ENCODE assay signal across 15 mouse cellular contexts in the genomic region with DNA sequence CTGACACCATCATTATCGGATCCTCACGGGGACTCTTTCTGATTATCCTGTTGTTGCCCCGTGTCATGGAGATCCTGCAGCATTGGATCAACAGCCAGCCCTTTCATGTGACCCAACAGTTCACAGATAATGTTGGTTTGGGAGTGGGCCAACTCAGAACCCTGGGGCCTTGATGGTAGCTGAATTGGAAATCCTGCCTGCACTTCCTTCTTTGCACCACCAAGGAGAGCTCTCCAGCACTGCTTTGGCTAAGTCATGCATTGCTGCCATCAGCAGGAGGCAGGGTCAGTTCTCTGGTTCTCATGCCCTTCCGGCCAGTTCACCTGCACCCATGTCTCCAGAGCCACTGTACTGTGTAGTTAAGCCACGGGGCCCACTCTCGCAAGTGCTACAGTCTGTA.
DNase-seq lines count a peak whose midpoint lies in the region; ATAC-seq and TF ChIP-seq lines count a peak whose summit lies in the region.
"Had no signal": no experiment of that assay in that cellular context is flagged by ENCODE, and none has a peak within 500 bp of the region (broad histone marks: within the 10 kb centered on the region; RNA-seq: fewer than 3 reads in every experiment).

No protein-coding gene starts in this region.

- no peaks in the 10 kb centered on the region for H3K27me3 ChIP-seq in kidney, adult 2 months (replicated peaks; ENCODE audit: control insufficient read depth, insufficient read depth, low read length)
- H3K27me3 ChIP-seq in kidney, embryonic 14.5 days (ENCODE audit: control insufficient read depth, insufficient read depth, low read length), result no peaks in the 10 kb centered on the region
- H3K27me3 ChIP-seq in E14TG2a.4 (ENCODE audit: insufficient read depth, low read length), result no peaks in the 10 kb centered on the region
- H3K27me3 ChIP-seq: embryonic facial prominence, embryonic 12.5 days; hindbrain, embryonic 13.5 days; limb, embryonic 13.5 days had no signal

- no peaks in the 10 kb centered on the region for H3K4me1 ChIP-seq in kidney, adult 2 months (ENCODE audit: control insufficient read depth, insufficient read depth, low read length)
- no peaks in the 10 kb centered on the region for H3K4me1 ChIP-seq in kidney, embryonic 14.5 days (ENCODE audit: control insufficient read depth, insufficient read depth, low read length)
- H3K4me1 ChIP-seq in E14TG2a.4 (replicated peaks; ENCODE audit: low read depth, low read length), result no peaks in the 10 kb centered on the region
- H3K4me1 ChIP-seq: embryonic facial prominence, embryonic 12.5 days; hindbrain, embryonic 13.5 days; limb, embryonic 13.5 days had no signal

- H3K4me2 ChIP-seq in kidney, embryonic 14.5 days (replicated peaks; ENCODE audit: low read depth, low read length), result no peak overlapping the region
- H3K4me2 ChIP-seq: embryonic facial prominence, embryonic 12.5 days; hindbrain, embryonic 13.5 days; limb, embryonic 13.5 days had no signal

- DNase-seq in cerebellum, adult 18-20 months, result peak; percentile 10 to 16
- peak; percentile 18 for DNase-seq in kidney, adult 2 months
- DNase-seq in adrenal gland, postnatal 14 days, result peak; percentile 39
- DNase-seq in urinary bladder, postnatal 10 days (ENCODE audit: low spot score), result no peak
- no peak for DNase-seq in embryo, embryonic 10.5 days (ENCODE audit: low spot score)
- DNase-seq: B cell, adult 2 months; thymus, adult 18-20 months had no signal

- ATAC-seq in cerebellum, adult (ENCODE audit: insufficient number of reproducible peaks, low FRiP score, low TSS enrichment), result no peak; the same call in 1 of the 2 replicates
- ATAC-seq in kidney, embryonic 14.5 days (ENCODE audit: low FRiP score, low TSS enrichment), result no peak
- ATAC-seq: forebrain, embryonic 14.5 days had no signal

- no peak overlapping the region for H3K9ac ChIP-seq in kidney, embryonic 14.5 days (ENCODE audit: low read depth, low read length)
- H3K9ac ChIP-seq: embryonic facial prominence, embryonic 12.5 days; hindbrain, embryonic 13.5 days; limb, embryonic 13.5 days had no signal

- no peaks in the 10 kb centered on the region for H3K9me3 ChIP-seq in kidney, embryonic 14.5 days (ENCODE audit: control insufficient read depth, low read length)
- no peaks in the 10 kb centered on the region for H3K9me3 ChIP-seq in E14TG2a.4 (ENCODE audit: low read length)
- H3K9me3 ChIP-seq: embryonic facial prominence, embryonic 12.5 days; hindbrain, embryonic 13.5 days; limb, embryonic 13.5 days had no signal

- no peaks in the 10 kb centered on the region for H3K36me3 ChIP-seq in kidney, adult 2 months (ENCODE audit: control insufficient read depth, insufficient read depth, low read length)
- H3K36me3 ChIP-seq in kidney, embryonic 14.5 days (ENCODE audit: control insufficient read depth, insufficient read depth, low read length), result no peaks in the 10 kb centered on the region
- no peaks in the 10 kb centered on the region for H3K36me3 ChIP-seq in E14TG2a.4 (ENCODE audit: insufficient read depth, low read length)
- H3K36me3 ChIP-seq: embryonic facial prominence, embryonic 12.5 days; hindbrain, embryonic 13.5 days; limb, embryonic 13.5 days had no signal

- H3K4me3 ChIP-seq in kidney, adult 2 months (ENCODE audit: insufficient read depth, low read depth, low read length), result no peak overlapping the region
- H3K4me3 ChIP-seq in kidney, embryonic 14.5 days (ENCODE audit: low read length), result no peak overlapping the region
- H3K4me3 ChIP-seq in E14TG2a.4 (replicated peaks; ENCODE audit: low read length), result no peak overlapping the region
- H3K4me3 ChIP-seq: embryonic facial prominence, embryonic 12.5 days; hindbrain, embryonic 13.5 days; limb, embryonic 13.5 days had no signal

- no peak for TF ChIP-seq CTCF in kidney, adult 2 months (conservative IDR thresholded peaks at IDR 0.05; ENCODE audit: insufficient read depth, insufficient read length, low read depth, low read length)
- peak; percentile 77 for TF ChIP-seq CTCF in E14TG2a.4 (conservative IDR thresholded peaks at IDR 0.05; ENCODE audit: low read length)

- 90% methylated on average over 6 of the region's 6 CpGs for WGBS in kidney, adult 2 months
- WGBS in kidney, embryonic 14.5 days, result 95% methylated on average over 6 of the region's 6 CpGs

- no peak for TF ChIP-seq POLR2A in kidney, adult 2 months (IDR thresholded peaks at IDR 0.05; ENCODE audit: low read depth, low read length)

- no peak overlapping the region for H3K27ac ChIP-seq in kidney, adult 2 months (ENCODE audit: insufficient read depth, low read depth, low read length)
- H3K27ac ChIP-seq in kidney, embryonic 14.5 days (ENCODE audit: low read depth, low read length), result no peak overlapping the region
- H3K27ac ChIP-seq: embryonic facial prominence, embryonic 12.5 days; hindbrain, embryonic 13.5 days; limb, embryonic 13.5 days; macrophage had no signal

Comparison
In these comparisons a context has a peak if more than half of its experiments do, and no peak if none do; other contexts are left out.
1. DNase-seq: peak in cerebellum, adult 18-20 months (2 of 2), kidney, adult 2 months (single experiment) and adrenal gland, postnatal 14 days (single experiment); none in urinary bladder, postnatal 10 days (single experiment) and embryo, embryonic 10.5 days (single experiment).